9 mouse cellular contexts compared by ENCODE assay signal in the genomic region with DNA sequence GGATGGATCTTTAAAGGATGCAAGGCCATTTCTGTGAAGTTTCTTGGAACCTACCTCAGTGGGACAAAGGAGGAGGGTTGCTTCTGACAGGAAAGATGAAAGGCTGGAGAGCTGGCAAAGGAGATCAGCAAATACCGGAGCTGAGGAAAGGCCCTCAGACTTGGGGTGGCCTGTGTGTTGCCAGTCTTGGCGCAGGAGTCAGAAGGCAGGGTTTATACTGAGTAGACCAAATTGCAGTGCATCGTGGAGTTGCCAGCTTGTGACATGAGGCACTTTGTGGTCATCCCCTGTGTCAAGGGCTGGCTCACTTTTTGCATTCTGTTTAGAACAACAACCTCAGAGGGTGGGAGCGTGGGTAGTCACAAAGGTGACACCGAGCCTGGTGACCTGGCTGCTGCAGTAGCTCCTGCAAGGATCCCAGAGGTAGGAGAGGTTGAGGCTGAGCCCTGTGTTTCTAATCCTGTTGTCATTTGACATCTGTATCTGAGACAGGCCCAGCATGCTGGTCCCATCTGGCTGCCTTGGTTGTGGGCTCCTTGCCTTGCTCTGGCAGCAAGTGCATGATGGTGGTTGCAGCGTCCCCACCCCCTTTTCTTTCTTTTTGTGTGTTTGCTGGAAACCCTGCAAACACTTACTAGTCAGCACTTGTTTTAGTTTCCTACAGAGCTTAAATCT. TPM values are rescaled to one million over a fixed set of nuclear protein-coding genes. Genes with fewer than 3 reads are reported as not detected.
DNase-seq lines count a peak whose midpoint lies in the region; ATAC-seq and TF ChIP-seq lines count a peak whose summit lies in the region.
"Had no signal": no experiment of that assay in that cellular context is flagged by ENCODE, and none has a peak within 500 bp of the region (broad histone marks: within the 10 kb centered on the region; RNA-seq: fewer than 3 reads in every experiment).

No protein-coding gene starts in this region.

- 60% methylated on average over 6 of the region's 6 CpGs for WGBS in embryonic facial prominence, embryonic 15.5 days
- WGBS in hindbrain, embryonic 14.5 days, result 54% methylated on average over 6 of the region's 6 CpGs
- 43% methylated on average over 6 of the region's 6 CpGs for WGBS in midbrain, embryonic 16.5 days
- 82% methylated on average over 6 of the region's 6 CpGs for WGBS in kidney, adult 2 months

- no peak for ATAC-seq in embryonic facial prominence, embryonic 15.5 days (ENCODE audit: insufficient number of reproducible peaks, low FRiP score, low TSS enrichment, low read depth)
- no peak for ATAC-seq in hindbrain, embryonic 14.5 days (ENCODE audit: low FRiP score)
- no peak for ATAC-seq in midbrain, embryonic 16.5 days

- H3K4me2 ChIP-seq in embryonic facial prominence, embryonic 15.5 days (replicated peaks), result peak overlapping the region; percentile 70
- peak overlapping the region; percentile 68 for H3K4me2 ChIP-seq in hindbrain, embryonic 14.5 days (replicated peaks)
- H3K4me2 ChIP-seq in midbrain, embryonic 16.5 days (ENCODE audit: low read length), result peak overlapping the region; percentile 83

- 0 out of 2 replicates have a peak overlapping the region, but pooled peaks have one; percentile 87 for H3K9ac ChIP-seq in embryonic facial prominence, embryonic 15.5 days
- H3K9ac ChIP-seq in hindbrain, embryonic 14.5 days, result peak overlapping the region; percentile 93
- H3K9ac ChIP-seq in midbrain, embryonic 16.5 days (ENCODE audit: low read depth, low read length), result peak overlapping the region; percentile 92

- no peak for TF ChIP-seq POLR2A in kidney, adult 2 months (IDR thresholded peaks at IDR 0.05; ENCODE audit: low read depth, low read length)

- TF ChIP-seq CTCF in left cerebral cortex, adult 2 months (IDR thresholded peaks at IDR 0.05), result no peak
- no peak for TF ChIP-seq CTCF in kidney, adult 2 months (conservative IDR thresholded peaks at IDR 0.05; ENCODE audit: insufficient read depth, insufficient read length, low read depth, low read length)

- H3K4me1 ChIP-seq in embryonic facial prominence, embryonic 15.5 days, result peaks cover 34% of the 10 kb centered on the region
- peaks cover 38% of the 10 kb centered on the region for H3K4me1 ChIP-seq in hindbrain, embryonic 14.5 days (replicated peaks; ENCODE audit: control insufficient read depth, insufficient read depth, low read length)
- peaks cover 36% of the 10 kb centered on the region for H3K4me1 ChIP-seq in midbrain, embryonic 16.5 days (ENCODE audit: control insufficient read depth, insufficient read depth, low read length)
- H3K4me1 ChIP-seq in kidney, adult 2 months (ENCODE audit: control insufficient read depth, insufficient read depth, low read length), result peaks cover 9% of the 10 kb centered on the region; the same call in 1 of the 2 replicates

- intact Hi-C loops in left cerebral cortex, adult 2 months (cut with DNase I), result no loop called here

- H3K9me3 ChIP-seq in embryonic facial prominence, embryonic 15.5 days (replicated peaks), result no peaks in the 10 kb centered on the region
- 0 out of 2 replicates have a peak, but pooled peaks cover 4% of the 10 kb centered on the region for H3K9me3 ChIP-seq in hindbrain, embryonic 14.5 days (ENCODE audit: control insufficient read depth, low read length)
- H3K9me3 ChIP-seq in midbrain, embryonic 16.5 days (replicated peaks; ENCODE audit: control insufficient read depth, low read length, poor library complexity, severe bottlenecking), result no peaks in the 10 kb centered on the region

- no peaks in the 10 kb centered on the region for H3K27me3 ChIP-seq in embryonic facial prominence, embryonic 15.5 days
- H3K27me3 ChIP-seq in hindbrain, embryonic 14.5 days (ENCODE audit: control insufficient read depth, insufficient read depth, low read length), result no peaks in the 10 kb centered on the region
- no peaks in the 10 kb centered on the region for H3K27me3 ChIP-seq in midbrain, embryonic 16.5 days (ENCODE audit: control insufficient read depth, insufficient read depth, low read depth, low read length)
- no peaks in the 10 kb centered on the region for H3K27me3 ChIP-seq in kidney, adult 2 months (replicated peaks; ENCODE audit: control insufficient read depth, insufficient read depth, low read length)

- peaks cover 8% of the 10 kb centered on the region; the same call in 1 of the 2 replicates for H3K36me3 ChIP-seq in embryonic facial prominence, embryonic 15.5 days
- no peaks in the 10 kb centered on the region for H3K36me3 ChIP-seq in hindbrain, embryonic 14.5 days (replicated peaks; ENCODE audit: control insufficient read depth, insufficient read depth)
- H3K36me3 ChIP-seq in midbrain, embryonic 16.5 days (ENCODE audit: control insufficient read depth, insufficient read depth, low read length), result no peaks in the 10 kb centered on the region
- no peaks in the 10 kb centered on the region for H3K36me3 ChIP-seq in kidney, adult 2 months (ENCODE audit: control insufficient read depth, insufficient read depth, low read length)

- no peak for DNase-seq in left cerebral cortex, adult 2 months (ENCODE audit: extremely low spot score in 1 of 2, low spot score in 2 of 2)
- no peak for DNase-seq in left cerebral cortex, adult 11 months (ENCODE audit: low spot score)
- no peak for DNase-seq in hindbrain, embryonic 14.5 days (ENCODE audit: low spot score)
- no peak for DNase-seq in embryo, embryonic 9.5 days (ENCODE audit: extremely low spot score)
- DNase-seq in kidney, adult 2 months, result no peak
- DNase-seq in spleen, postnatal 36 days (ENCODE audit: low spot score in 2 of 2), result no peak

- peak overlapping the region; percentile 28 for H3K27ac ChIP-seq in left cerebral cortex, adult 2 months
- 0 out of 2 replicates have a peak overlapping the region, but pooled peaks have one; percentile 86 for H3K27ac ChIP-seq in embryonic facial prominence, embryonic 15.5 days (replicated peaks)
- H3K27ac ChIP-seq in hindbrain, embryonic 14.5 days, result peak overlapping the region; percentile 92
- H3K27ac ChIP-seq in midbrain, embryonic 16.5 days (ENCODE audit: low read length), result peak overlapping the region; percentile 84
- no peak overlapping the region for H3K27ac ChIP-seq in kidney, adult 2 months (ENCODE audit: insufficient read depth, low read depth, low read length)
- H3K27ac ChIP-seq: macrophage had no signal

- H3K4me3 ChIP-seq in left cerebral cortex, adult 2 months, result no peak overlapping the region
- peak overlapping the region; percentile 82 for H3K4me3 ChIP-seq in embryonic facial prominence, embryonic 15.5 days (replicated peaks)
- peak overlapping the region; percentile 82 for H3K4me3 ChIP-seq in hindbrain, embryonic 14.5 days (replicated peaks; ENCODE audit: low read length)
- peak overlapping the region; percentile 68 for H3K4me3 ChIP-seq in midbrain, embryonic 16.5 days (ENCODE audit: low read depth, low read length)
- no peak overlapping the region for H3K4me3 ChIP-seq in kidney, adult 2 months (ENCODE audit: insufficient read depth, low read depth, low read length)

RNA-seq across cellular contexts. Expression of gene Rgs12, which starts 1.4 kb away (rescaled TPM):
- 10 to 100 TPM; 40.5 to 48.3 TPM for total RNA-seq in left cerebral cortex, adult 2 months (2021)
- 40.1 and 42.3 TPM in 2 replicates for polyA plus RNA-seq in embryonic facial prominence, embryonic 15.5 days (2015; fragmentation: Nextera tagmentation; extraction: Ambion mirVana)
- 34.1 and 36.5 TPM in 2 replicates for polyA plus RNA-seq in hindbrain, embryonic 14.5 days (2014; fragmentation: Nextera tagmentation; extraction: Ambion mirVana)
- polyA plus RNA-seq in midbrain, embryonic 16.5 days (2015; fragmentation: Nextera tagmentation; extraction: Ambion mirVana), result 42.3 and 52.9 TPM in 2 replicates
- 14.1 and 20.7 TPM in 2 replicates for polyA plus RNA-seq in kidney, adult 2 months (2012; rRNA removed)

RNA-seq across cellular contexts. Expression of gene Msantd1, which starts 42.8 kb away (rescaled TPM):
- 1 to 10 TPM; 4.2 to 6.7 TPM for total RNA-seq in left cerebral cortex, adult 2 months (2021)
- 0.87 and 3.7 TPM in 2 replicates for polyA plus RNA-seq in embryonic facial prominence, embryonic 15.5 days (2015; fragmentation: Nextera tagmentation; extraction: Ambion mirVana)
- polyA plus RNA-seq in hindbrain, embryonic 14.5 days (2014; fragmentation: Nextera tagmentation; extraction: Ambion mirVana), result 2.6 and 5.3 TPM in 2 replicates
- 6.8 and 8.9 TPM in 2 replicates for polyA plus RNA-seq in midbrain, embryonic 16.5 days (2015; fragmentation: Nextera tagmentation; extraction: Ambion mirVana)
- polyA plus RNA-seq in kidney, adult 2 months (2012; rRNA removed), result 1.1 and 1.8 TPM in 2 replicates

Comparison
In these comparisons a context has a peak if more than half of its experiments do, and no peak if none do; other contexts are left out.
1. H3K4me3 ChIP-seq: peak in embryonic facial prominence, embryonic 15.5 days (single experiment), hindbrain, embryonic 14.5 days (single experiment) and midbrain, embryonic 16.5 days (single experiment); none in left cerebral cortex, adult 2 months (single experiment) and kidney, adult 2 months (single experiment).
2. Peak in every context shown above with its lines, with median percentiles within 50 percentile points of each other: H3K4me2 ChIP-seq and H3K9ac ChIP-seq.